Mouse (Mus musculus) limb, embryonic 15.5 days (tissue): Measurements from ENCODE around the gene Bbs5. TPM values are rescaled to one million over a fixed set of nuclear protein-coding genes. Genes with fewer than 3 reads are reported as not detected.

ENCODE experiments used
- ATAC-seq: fragments of 200-750 bp; cut with Nextera tagmentation; 2 replicates; pipeline ENCODE4 v1.8.0; 2017; ENCODE audit warnings: low read depth, moderate TSS enrichment; ENCODE audit not compliant: insufficient number of reproducible peaks, low FRiP score, low TSS enrichment
- H3K27ac ChIP-seq: fragments of 300-500 bp; sonication (generic); 2 replicates; pipeline ENCODE4 v1.5.1; 2015; ENCODE audit warnings: moderate library complexity, mild to moderate bottlenecking, inconsistent platforms
- H3K27me3 ChIP-seq: fragments of 300-500 bp; sonication (generic); 2 replicates; pipeline ENCODE4 v1.6.1; 2015; ENCODE audit warnings: inconsistent platforms
- H3K36me3 ChIP-seq: fragments of 300-500 bp; sonication (generic); 2 replicates; pipeline ENCODE4 v1.6.1; 2015; ENCODE audit warnings: inconsistent platforms
- H3K4me1 ChIP-seq: fragments of 300-500 bp; sonication (generic); 2 replicates; pipeline ENCODE4 v1.6.1; 2015; ENCODE audit warnings: inconsistent platforms
- H3K4me2 ChIP-seq: fragments of 300-500 bp; sonication (generic); 2 replicates; pipeline ENCODE4 v1.6.1; 2015; ENCODE audit warnings: mild to moderate bottlenecking, inconsistent platforms
- H3K4me3 ChIP-seq: fragments of 300-500 bp; sonication (generic); 2 replicates; pipeline ENCODE4 v1.5.1; 2015; ENCODE audit warnings: mild to moderate bottlenecking, inconsistent platforms
- H3K9ac ChIP-seq: fragments of 300-500 bp; sonication (generic); 2 replicates; pipeline ENCODE4 v1.6.1; 2015; ENCODE audit warnings: inconsistent platforms
- H3K9me3 ChIP-seq: fragments of 300-500 bp; sonication (generic); 2 replicates; pipeline ENCODE4 v1.6.1; 2016; ENCODE audit warnings: inconsistent platforms
- WGBS: fragments of 180-500 bp; shearing (Covaris S2); methylation state at CpG from one replicate; pipeline ENCODE4 v1.1.7; 2015; 5-methylcytosine and 5-hydroxymethylcytosine counted together
- polyA plus RNA-seq: library from polyadenylated mRNA; unstranded; fragments of >200 nt; fragmentation: Nextera tagmentation; extraction: Ambion mirVana; gene quantifications from 2 replicates; pipeline ENCODE4 v1.2.1, GENCODE M21; 2015

Bbs5 gene
- polyA plus RNA-seq = 16.1 and 18.3 TPM in 2 replicates

- H3K36me3 ChIP-seq = peaks cover 2% of the 10 kb centered on the region; the same call in 1 of the 2 replicates
- H3K27ac ChIP-seq = no peak within 1 kb of the TSS
- H3K4me3 ChIP-seq = peak within 1 kb of the TSS; percentile 72
- H3K4me2 ChIP-seq = peak within 1 kb of the TSS; percentile 68
- H3K9me3 ChIP-seq = no peaks in the 10 kb centered on the region
- 3% methylated on average over 43 of the region's 43 CpGs for WGBS
- peak; percentile 89 for ATAC-seq
- peak within 1 kb of the TSS; percentile 71 for H3K9ac ChIP-seq
- H3K27me3 ChIP-seq = no peaks in the 10 kb centered on the region
- peaks cover 5% of the 10 kb centered on the region for H3K4me1 ChIP-seq
These were observed at the start of gene Bbs5 for GRCm38 (mm10) chr2:69646726-69647490. Gene Bbs5 (plus strand): TSS chr2:69647171.

GRCm38 (mm10) chr2:69603726-69604393 is 43.1 kb upstream of the Bbs5 start:
- Histone ChIP-seq H3K9me3 (no peaks in the 10 kb centered on the region), H3K27me3 (no peaks in the 10 kb centered on the region), H3K4me3 (no peak overlapping the region), H3K9ac (no peak overlapping the region), H3K4me2 (no peak overlapping the region), H3K4me1 (no peaks in the 10 kb centered on the region), H3K36me3 (no peaks in the 10 kb centered on the region), H3K27ac (no peak overlapping the region)
- WGBS = 91% methylated on average over 7 of the region's 7 CpGs
- ATAC-seq = no peak

DNA sequence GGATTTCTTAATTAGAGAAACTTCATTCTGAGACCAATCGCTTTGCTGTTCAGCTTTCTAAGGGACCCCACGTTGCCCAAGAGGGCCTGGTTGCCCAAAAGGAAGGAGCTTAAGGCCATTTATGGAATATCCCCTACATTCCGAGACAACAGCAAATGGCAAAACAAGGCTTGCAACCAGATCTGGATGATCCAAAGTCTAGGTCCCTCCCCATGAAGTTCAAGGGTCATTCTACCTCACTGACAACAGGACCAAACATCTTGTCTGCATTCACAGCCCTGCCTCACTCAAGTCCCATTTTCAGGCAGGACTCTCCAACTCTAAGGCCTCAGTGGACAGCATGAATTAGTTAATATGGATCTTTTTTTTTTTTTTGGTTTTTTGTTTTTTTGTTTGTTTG is 40.4 kb upstream of the Bbs5 start:
- 86% methylated on average over 3 of the region's 3 CpGs for WGBS
- Histone ChIP-seq H3K9ac (no peak overlapping the region), H3K9me3 (no peaks in the 10 kb centered on the region), H3K36me3 (no peaks in the 10 kb centered on the region), H3K4me3 (no peak overlapping the region), H3K27me3 (no peaks in the 10 kb centered on the region), H3K4me1 (no peaks in the 10 kb centered on the region), H3K27ac (no peak overlapping the region), H3K4me2 (no peak overlapping the region)
- no peak for ATAC-seq

GRCm38 (mm10) chr2:69612237-69612636 is 34.7 kb upstream of the Bbs5 start:
- no peak overlapping the region for H3K27ac ChIP-seq
- no peaks in the 10 kb centered on the region for H3K36me3 ChIP-seq
- H3K27me3 ChIP-seq = peaks cover 5% of the 10 kb centered on the region; the same call in 1 of the 2 replicates
- H3K4me3 ChIP-seq = no peak overlapping the region
- H3K9me3 ChIP-seq = no peaks in the 10 kb centered on the region
- no peak overlapping the region for H3K4me2 ChIP-seq
- WGBS = 4% methylated on average over 10 of the region's 10 CpGs
- H3K9ac ChIP-seq = no peak overlapping the region
- ATAC-seq = no peak
- peaks cover 4% of the 10 kb centered on the region; the same call in 1 of the 2 replicates for H3K4me1 ChIP-seq

DNA sequence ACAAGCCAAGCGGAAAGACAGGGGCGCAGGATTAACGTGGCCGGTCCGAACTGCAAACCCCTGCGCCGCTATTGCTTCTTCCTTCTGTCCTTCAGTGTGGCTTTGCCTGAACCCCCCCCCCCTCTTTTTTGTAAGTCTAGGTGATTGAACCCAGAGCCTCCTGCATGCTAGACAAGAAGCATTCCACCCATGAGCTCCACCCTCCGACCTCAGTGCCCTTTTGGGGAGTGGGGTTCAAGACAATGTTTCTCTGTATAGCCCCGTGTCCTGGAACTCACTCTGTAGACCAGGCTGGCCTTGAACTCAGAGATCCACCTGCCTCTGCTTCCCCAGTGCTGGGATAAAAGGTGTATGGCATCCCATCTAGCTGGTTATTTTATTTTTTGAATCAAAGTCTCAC is 34.3 kb upstream of the Bbs5 start:
- Histone ChIP-seq H3K4me1 (peaks cover 4% of the 10 kb centered on the region; the same call in 1 of the 2 replicates), H3K4me3 (no peak overlapping the region), H3K4me2 (no peak overlapping the region), H3K27me3 (peaks cover 5% of the 10 kb centered on the region; the same call in 1 of the 2 replicates), H3K36me3 (no peaks in the 10 kb centered on the region), H3K9me3 (no peaks in the 10 kb centered on the region), H3K27ac (no peak overlapping the region), H3K9ac (no peak overlapping the region)
- WGBS = 42% methylated on average over 9 of the region's 9 CpGs
- ATAC-seq = no peak

GRCm38 (mm10) chr2:69613237-69613636 is 33.7 kb upstream of the Bbs5 start:
- peaks cover 5% of the 10 kb centered on the region; the same call in 1 of the 2 replicates for H3K27me3 ChIP-seq
- WGBS = 77% methylated on average over 4 of the region's 4 CpGs
- H3K4me1 ChIP-seq = peaks cover 4% of the 10 kb centered on the region; the same call in 1 of the 2 replicates
- no peaks in the 10 kb centered on the region for H3K9me3 ChIP-seq
- H3K4me3 ChIP-seq = no peak overlapping the region
- H3K36me3 ChIP-seq = no peaks in the 10 kb centered on the region
- ATAC-seq = no peak
- H3K27ac ChIP-seq = no peak overlapping the region
- no peak overlapping the region for H3K9ac ChIP-seq
- H3K4me2 ChIP-seq = no peak overlapping the region

GRCm38 (mm10) chr2:69618336-69618735 is 28.6 kb upstream of the Bbs5 start:
- no peak for ATAC-seq
- Histone ChIP-seq H3K27me3 (no peaks in the 10 kb centered on the region), H3K36me3 (no peaks in the 10 kb centered on the region)

GRCm38 (mm10) chr2:69619286-69619685 is 27.7 kb upstream of the Bbs5 start:
- no peaks in the 10 kb centered on the region for H3K4me1 ChIP-seq
- H3K9me3 ChIP-seq = no peaks in the 10 kb centered on the region
- H3K4me3 ChIP-seq = no peak overlapping the region
- H3K27ac ChIP-seq = no peak overlapping the region
- no peak overlapping the region for H3K4me2 ChIP-seq
- no peaks in the 10 kb centered on the region for H3K27me3 ChIP-seq
- H3K36me3 ChIP-seq = no peaks in the 10 kb centered on the region
- no peak overlapping the region for H3K9ac ChIP-seq
- no peak for ATAC-seq

More at GRCm38 (mm10) chr2:69618336-69618735, 28.6 kb upstream of the Bbs5 start:
- Histone ChIP-seq H3K27ac (no peak overlapping the region), H3K4me1 (no peaks in the 10 kb centered on the region), H3K9me3 (no peaks in the 10 kb centered on the region), H3K4me3 (no peak overlapping the region), H3K4me2 (no peak overlapping the region), H3K9ac (no peak overlapping the region)

- H3K36me3 ChIP-seq = no peaks in the 10 kb centered on the region
These were observed 17.8 kb upstream of the Bbs5 start for GRCm38 (mm10) chr2:69629215-69629614.

GRCm38 (mm10) chr2:69629914-69630313 is 17.1 kb upstream of the Bbs5 start:
- no peaks in the 10 kb centered on the region for H3K4me1 ChIP-seq
- no peak overlapping the region for H3K9ac ChIP-seq
- H3K27me3 ChIP-seq = no peaks in the 10 kb centered on the region
- H3K4me2 ChIP-seq = no peak overlapping the region
- no peak overlapping the region for H3K27ac ChIP-seq
- H3K4me3 ChIP-seq = no peak overlapping the region
- 91% methylated on average over 6 of the region's 6 CpGs for WGBS
- ATAC-seq = no peak
- H3K36me3 ChIP-seq = no peaks in the 10 kb centered on the region
- H3K9me3 ChIP-seq = no peaks in the 10 kb centered on the region

More at GRCm38 (mm10) chr2:69629215-69629614, 17.8 kb upstream of the Bbs5 start:
- ATAC-seq = no peak
- Histone ChIP-seq H3K9ac (no peak overlapping the region), H3K4me3 (no peak overlapping the region), H3K4me2 (no peak overlapping the region), H3K27me3 (no peaks in the 10 kb centered on the region), H3K27ac (no peak overlapping the region), H3K4me1 (no peaks in the 10 kb centered on the region), H3K9me3 (no peaks in the 10 kb centered on the region)
- 66% methylated on average over 17 of the region's 17 CpGs for WGBS

- H3K4me1 ChIP-seq = no peaks in the 10 kb centered on the region
- H3K9me3 ChIP-seq = no peaks in the 10 kb centered on the region
- 83% methylated on average over 5 of the region's 5 CpGs for WGBS
- H3K27me3 ChIP-seq = no peaks in the 10 kb centered on the region
- H3K36me3 ChIP-seq = no peaks in the 10 kb centered on the region
- no peak overlapping the region for H3K27ac ChIP-seq
- no peak for ATAC-seq
- no peak overlapping the region for H3K9ac ChIP-seq
- no peak overlapping the region for H3K4me2 ChIP-seq
- no peak overlapping the region for H3K4me3 ChIP-seq
These were observed 16.2 kb upstream of the Bbs5 start for GRCm38 (mm10) chr2:69630792-69631191.

- Histone ChIP-seq H3K4me3 (no peak overlapping the region), H3K9me3 (no peaks in the 10 kb centered on the region), H3K27ac (no peak overlapping the region), H3K9ac (no peak overlapping the region), H3K27me3 (no peaks in the 10 kb centered on the region), H3K4me1 (no peaks in the 10 kb centered on the region), H3K4me2 (no peak overlapping the region), H3K36me3 (no peaks in the 10 kb centered on the region)
- no peak for ATAC-seq
- WGBS = 90% methylated on average over 2 of the region's 2 CpGs
These were observed 15.5 kb upstream of the Bbs5 start for GRCm38 (mm10) chr2:69631449-69631848.
